Mouse (Mus musculus) bone marrow, adult 2 months (tissue): Measurements from ENCODE around the gene Mcrip1.

Experiments
- CTCF ChIP-seq: fragments of 200-500 bp; IDR thresholded peaks from 2 replicates; pipeline ENCODE4 v1.5.1; 2011; ENCODE audit warnings: low read length, control low read depth; ENCODE audit not compliant: control insufficient read depth, insufficient read depth
- POLR2A ChIP-seq: fragments of 200-500 bp; IDR thresholded peaks from 2 replicates; pipeline ENCODE4 v1.6.1; 2011; ENCODE audit warnings: low read depth, mild to moderate bottlenecking, control low read depth, low read length, borderline replicate concordance; ENCODE audit not compliant: control insufficient read depth

DNA sequence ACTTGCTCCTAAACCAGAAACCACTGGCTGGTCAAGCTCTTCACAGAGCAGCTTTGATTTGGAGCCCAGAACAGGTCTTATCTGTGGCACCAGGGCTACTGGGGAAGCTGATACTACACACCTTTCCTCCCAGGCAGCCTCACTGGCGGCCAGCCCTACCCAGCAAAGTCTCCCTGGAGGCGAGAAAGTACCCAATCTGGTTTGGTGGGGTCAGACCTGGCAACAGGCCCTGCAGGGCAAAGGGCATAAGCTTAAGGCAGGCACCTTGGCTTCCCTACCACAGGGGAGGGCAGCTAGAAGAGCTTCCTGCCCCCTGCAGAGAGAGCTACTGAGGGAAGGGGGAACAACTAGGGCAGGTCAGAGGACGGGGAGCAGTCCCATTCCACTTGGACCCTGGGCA is 49.2 kb downstream of the Mcrip1 start:
- no peak for TF ChIP-seq POLR2A
- no peak for TF ChIP-seq CTCF
